Mouse (Mus musculus) liver, embryonic 14 days (tissue): ENCODE measurements around the gene Gab2. TPM values are rescaled to one million over a fixed set of nuclear protein-coding genes. Genes with fewer than 3 reads are reported as not detected.

ENCODE experiments used
- polyA plus RNA-seq: library from polyadenylated mRNA; depleted of rRNA; stranded (reverse); fragments of >200 nt; gene quantifications from 2 replicates; pipeline ENCODE4 v1.2.3, GENCODE M21; 2012; rRNA removed

Gab2 gene
- 2.2 and 2.7 TPM in 2 replicates for polyA plus RNA-seq

DNA sequence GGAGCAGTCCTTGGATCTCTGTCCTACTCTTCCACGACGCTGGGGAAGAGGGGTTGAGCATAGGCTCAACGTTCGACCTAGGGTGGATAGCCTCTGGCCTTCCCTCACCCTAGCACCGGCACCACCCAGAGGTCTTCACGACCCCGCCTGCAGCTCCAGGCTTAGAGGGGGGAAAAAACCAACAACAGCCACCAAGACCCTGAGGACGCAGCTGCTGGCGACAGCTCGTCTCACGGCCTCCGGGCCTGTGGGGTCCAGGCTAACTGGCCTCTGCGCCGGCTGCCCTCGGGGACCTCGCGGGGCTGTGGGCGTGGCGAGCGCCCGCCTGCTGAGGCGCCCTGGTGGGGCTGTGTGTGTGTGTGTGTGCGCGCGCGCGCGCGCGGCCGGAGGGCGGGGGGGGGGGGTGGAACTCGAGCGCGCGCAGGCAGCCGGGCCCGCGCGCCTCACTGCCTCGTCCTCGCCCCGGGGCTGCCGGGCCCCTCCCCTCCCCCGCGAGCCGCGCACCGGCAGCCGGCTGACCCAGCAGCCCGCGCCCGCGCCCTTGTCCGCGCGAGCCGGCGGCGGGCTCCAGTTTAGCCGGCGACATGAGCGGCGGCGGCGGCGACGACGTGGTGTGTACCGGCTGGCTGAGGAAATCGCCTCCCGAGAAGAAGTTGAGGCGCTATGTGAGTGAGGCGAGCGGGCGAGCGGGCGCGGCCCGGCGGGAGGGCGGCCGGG, at the start of gene Gab2:
TSS of gene Gab2 (plus strand) at position 345 of the 717 bp plus-strand sequence.

DNA sequence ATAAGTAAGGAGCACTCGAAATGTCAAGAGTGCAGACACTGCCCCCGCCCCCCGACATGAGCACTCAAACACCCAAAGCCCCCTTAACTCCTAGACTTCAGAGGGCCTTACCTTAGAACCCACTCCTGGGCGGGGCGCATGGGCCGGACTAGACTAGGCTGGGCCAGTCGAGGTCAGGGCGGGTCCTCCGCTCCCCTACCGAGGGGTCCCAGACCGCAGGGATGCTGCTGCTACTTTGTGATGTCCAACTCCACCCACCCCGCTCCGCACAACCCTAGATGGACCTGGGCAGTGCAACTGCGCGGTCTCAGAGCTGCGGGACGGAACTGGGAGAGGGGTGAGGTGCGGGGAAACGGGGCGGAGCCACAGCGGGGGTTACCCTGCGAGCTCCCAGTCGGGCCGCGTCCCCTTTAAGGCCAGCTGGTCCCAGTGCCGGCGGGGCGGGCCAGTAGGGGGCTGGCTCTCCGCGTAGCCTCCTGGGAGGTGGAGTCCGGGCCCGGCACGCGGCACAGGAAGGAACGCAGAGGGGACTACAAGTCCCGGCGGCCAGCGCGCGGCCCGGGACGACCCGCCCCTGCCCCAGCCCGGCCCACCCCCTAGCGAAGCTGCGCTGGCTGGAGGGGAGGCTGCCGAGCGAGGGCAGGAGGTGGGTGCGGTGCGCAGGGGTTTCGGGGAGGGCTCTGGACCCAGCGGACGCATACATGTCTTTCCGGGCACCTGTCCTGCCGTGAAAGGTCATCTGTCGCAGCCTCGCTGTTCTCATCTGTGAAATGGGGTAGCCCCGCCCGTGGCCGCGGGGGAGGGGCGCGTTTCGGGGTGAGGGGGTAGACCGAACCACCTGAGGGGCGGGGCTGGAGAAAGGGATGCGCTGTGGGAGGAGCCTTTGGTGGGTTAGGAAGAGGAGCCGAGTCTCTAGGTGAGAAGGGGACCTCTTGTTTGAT, 250.6 kb downstream of the Gab2 start, which contains the start of the genes Usp35 and Kctd21:
TSS of gene Usp35 (minus strand) at position 295 of the 941 bp plus-strand sequence.
TSS of gene Kctd21 (plus strand) at position 602 of the 941 bp plus-strand sequence.

Other genes starting within 250 kb of the Gab2 start
- gene Nars2, start 130.1 kb upstream of the Gab2 start, polyA plus RNA-seq, result 4.8 and 5.6 TPM in 2 replicates